Mouse (Mus musculus) limb, embryonic 14.5 days (tissue): ENCODE measurements at regions not wholly inside any gene's neighbourhood (a gene's known extent, or its start where the extent isn't known, plus 50 kb on each side); places are given as distances from the start of the nearest gene placed in this dataset.
A peak's percentile ranks its signal among the peaks of the same experiment; 100 is the strongest.
"Not testable (repeated sequence)": the region's sequence is repeated elsewhere in the genome, so short reads cannot be mapped to it uniquely, and the experiment has no call there.

ENCODE experiments used
- ATAC-seq: fragments of 200-750 bp; cut with Nextera tagmentation; 2 replicates; pipeline ENCODE4 v1.8.0; 2017; ENCODE audit warnings: low read depth, moderate number of reproducible peaks, moderate TSS enrichment; ENCODE audit not compliant: low FRiP score
- DNase-seq: peaks from one replicate; pipeline ENCODE4 v3.0.0-alpha.2; 2015; ENCODE audit warnings: low spot score
- H3K27ac ChIP-seq: fragments of 300-500 bp; sonication (generic); replicated peaks from 2 replicates; pipeline ENCODE4 v1.5.1; 2014; ENCODE audit warnings: low read depth, mild to moderate bottlenecking, low read length, moderate library complexity, mixed read lengths
- H3K27me3 ChIP-seq: fragments of 300-500 bp; sonication (generic); 2 replicates; pipeline ENCODE4 v1.6.1; 2014; ENCODE audit warnings: low read length, mixed read lengths; ENCODE audit not compliant: control insufficient read depth, insufficient read depth
- H3K36me3 ChIP-seq: fragments of 300-500 bp; sonication (generic); 2 replicates; pipeline ENCODE4 v1.6.1; 2014; ENCODE audit warnings: mild to moderate bottlenecking, low read length, moderate library complexity, mixed read lengths; ENCODE audit not compliant: control insufficient read depth, insufficient read depth
- H3K4me1 ChIP-seq: fragments of 300-500 bp; sonication (generic); 2 replicates; pipeline ENCODE4 v1.6.1; 2014; ENCODE audit warnings: antibody characterized with exemption, low read length, mixed read lengths; ENCODE audit not compliant: control insufficient read depth, insufficient read depth
- H3K4me2 ChIP-seq: fragments of 300-500 bp; sonication (generic); replicated peaks from 2 replicates; pipeline ENCODE4 v1.6.1; 2014; ENCODE audit warnings: low read depth, mild to moderate bottlenecking, low read length, moderate library complexity; ENCODE audit not compliant: severe bottlenecking
- H3K4me3 ChIP-seq: fragments of 300-500 bp; sonication (generic); replicated peaks from 2 replicates; pipeline ENCODE4 v1.5.1; 2014; ENCODE audit warnings: low read length
- H3K9ac ChIP-seq: fragments of 300-500 bp; sonication (generic); 2 replicates; pipeline ENCODE4 v1.6.1; 2014; ENCODE audit warnings: mild to moderate bottlenecking, low read depth, low read length, moderate library complexity; ENCODE audit not compliant: severe bottlenecking
- H3K9me3 ChIP-seq: fragments of 300-500 bp; sonication (generic); 2 replicates; pipeline ENCODE4 v1.6.1; 2016; ENCODE audit warnings: low read length; ENCODE audit not compliant: control insufficient read depth
- POLR2A ChIP-seq: fragments of 200-500 bp; IDR thresholded peaks from 2 replicates; pipeline ENCODE4 v1.8.0; 2012; ENCODE audit warnings: inconsistent platforms, mild to moderate bottlenecking, moderate library complexity, borderline replicate concordance; ENCODE audit not compliant: insufficient read depth, insufficient read length; ENCODE audit errors: extremely low read depth
- WGBS: fragments of 180-500 bp; shearing (Covaris S2); extraction: QIAGEN DNeasy Blood & Tissue Kit; methylation state at CpG from one replicate; pipeline ENCODE4 v1.1.7; 2014; 5-methylcytosine and 5-hydroxymethylcytosine counted together

GRCm38 (mm10) chr17:7533552-7533951 is 148.3 kb upstream of the Unc93a2 start:
- 61% methylated on average over 2 of the region's 2 CpGs for WGBS

GRCm38 (mm10) chr17:7532618-7533017 is 147.4 kb upstream of the Unc93a2 start:
- no peaks in the 10 kb centered on the region for H3K36me3 ChIP-seq
- ATAC-seq = no peak
- 81% methylated on average over 3 of the region's 3 CpGs for WGBS
- 0 out of 2 replicates have a peak, but pooled peaks cover 10% of the 10 kb centered on the region for H3K9me3 ChIP-seq
- H3K4me1 ChIP-seq = no peaks in the 10 kb centered on the region
- H3K4me2 ChIP-seq = no peak overlapping the region
- H3K4me3 ChIP-seq = no peak overlapping the region
- no peak for DNase-seq
- no peak overlapping the region for H3K27ac ChIP-seq
- TF ChIP-seq POLR2A = no peak
- no peak overlapping the region for H3K9ac ChIP-seq
- H3K27me3 ChIP-seq = no peaks in the 10 kb centered on the region

More at GRCm38 (mm10) chr17:7533552-7533951, 148.3 kb upstream of the Unc93a2 start:
- Histone ChIP-seq H3K27me3 (no peaks in the 10 kb centered on the region), H3K4me1 (no peaks in the 10 kb centered on the region), H3K9me3 (0 out of 2 replicates have a peak, but pooled peaks cover 10% of the 10 kb centered on the region), H3K9ac (no peak overlapping the region), H3K27ac (no peak overlapping the region), H3K4me2 (no peak overlapping the region), H3K36me3 (no peaks in the 10 kb centered on the region), H3K4me3 (no peak overlapping the region)
- TF ChIP-seq POLR2A = no peak
- DNase-seq (no peak), ATAC-seq (no peak)

GRCm38 (mm10) chr17:7529304-7529703 is 144.0 kb upstream of the Unc93a2 start:
- Histone ChIP-seq H3K9ac (no peak overlapping the region), H3K4me1 (no peaks in the 10 kb centered on the region), H3K27ac (no peak overlapping the region), H3K36me3 (no peaks in the 10 kb centered on the region), H3K4me3 (no peak overlapping the region), H3K9me3 (0 out of 2 replicates have a peak, but pooled peaks cover 3% of the 10 kb centered on the region), H3K4me2 (no peak overlapping the region), H3K27me3 (no peaks in the 10 kb centered on the region)
- ATAC-seq = no peak
- 55% methylated on average over 5 of the region's 5 CpGs for WGBS
- DNase-seq = no peak
- TF ChIP-seq POLR2A = no peak

GRCm38 (mm10) chr17:7527681-7528080 is 142.4 kb upstream of the Unc93a2 start:
- H3K9me3 ChIP-seq = 0 out of 2 replicates have a peak, but pooled peaks cover 3% of the 10 kb centered on the region
- H3K27me3 ChIP-seq = no peaks in the 10 kb centered on the region
- H3K4me3 ChIP-seq = no peak overlapping the region
- WGBS = 88% methylated on average over 3 of the region's 3 CpGs
- DNase-seq (no peak), ATAC-seq (no peak)
- no peak overlapping the region for H3K9ac ChIP-seq
- no peaks in the 10 kb centered on the region for H3K4me1 ChIP-seq
- no peak overlapping the region for H3K27ac ChIP-seq
- no peak for TF ChIP-seq POLR2A
- H3K4me2 ChIP-seq = no peak overlapping the region
- H3K36me3 ChIP-seq = no peaks in the 10 kb centered on the region

DNA sequence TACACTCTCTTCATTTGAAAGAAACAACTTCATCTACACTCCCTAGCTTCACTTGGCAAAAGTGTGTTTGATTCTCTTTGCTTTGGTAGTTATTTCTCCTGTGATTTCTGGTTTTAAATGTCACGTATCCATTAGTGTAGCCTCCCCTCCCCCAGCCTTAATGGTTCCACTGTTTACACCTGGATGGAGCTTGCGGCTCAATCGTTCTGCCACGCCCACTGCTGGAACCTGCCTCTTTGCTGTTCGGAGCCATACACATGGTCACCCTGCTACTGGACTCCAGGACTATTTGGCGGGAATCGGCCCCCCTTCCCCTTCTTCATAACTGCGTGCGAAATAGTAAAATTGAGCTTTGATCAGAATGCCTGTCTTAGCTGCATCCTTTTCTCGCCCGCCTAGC is 139.2 kb upstream of the Unc93a2 start:
- H3K4me2 ChIP-seq, DNase-seq, H3K27ac ChIP-seq, H3K9me3 ChIP-seq, H3K9ac ChIP-seq, H3K27me3 ChIP-seq, H3K36me3 ChIP-seq, H3K4me3 ChIP-seq, ATAC-seq, H3K4me1 ChIP-seq: not testable (repeated sequence)
- 89% methylated on average over 11 of the region's 11 CpGs for WGBS

DNA sequence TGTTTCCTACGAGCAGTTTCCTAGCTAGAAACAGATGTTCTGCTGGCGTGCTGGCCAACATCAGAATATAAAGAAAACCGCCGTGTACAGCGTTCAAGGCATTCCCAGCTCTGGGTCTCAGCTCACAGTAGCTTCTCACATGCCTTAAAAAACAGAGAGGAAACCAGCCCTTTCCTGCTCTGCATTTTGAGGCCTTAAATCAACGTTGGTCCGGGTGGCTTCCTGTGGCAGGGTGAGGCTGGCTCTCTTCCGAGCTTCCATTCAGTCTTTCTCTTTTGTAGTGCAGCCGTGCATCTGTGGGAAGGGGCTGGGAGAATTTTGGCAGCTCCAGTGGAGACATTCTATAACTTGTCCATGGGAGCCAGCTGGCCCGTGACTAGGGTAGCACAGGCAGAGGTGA is 135.9 kb upstream of the Unc93a2 start:
- DNase-seq (peak; percentile 76), ATAC-seq (peak; percentile 71)
- no peak for TF ChIP-seq POLR2A
- 40% methylated on average over 10 of the region's 10 CpGs for WGBS
- Histone ChIP-seq H3K4me1 (peaks cover 8% of the 10 kb centered on the region), H3K9me3 (no peaks in the 10 kb centered on the region), H3K4me2 (no peak overlapping the region; the same call in 1 of the 2 replicates), H3K36me3 (no peaks in the 10 kb centered on the region), H3K9ac (no peak overlapping the region), H3K27me3 (no peaks in the 10 kb centered on the region), H3K4me3 (no peak overlapping the region), H3K27ac (peak overlapping the region; percentile 86)
